Mouse (Mus musculus): ENCODE results near the gene Gm17359.
"Not testable (repeated sequence)": the region's sequence is repeated elsewhere in the genome, so short reads cannot be mapped to it uniquely, and the experiment has no call there.

Gene Gm17359

DNA sequence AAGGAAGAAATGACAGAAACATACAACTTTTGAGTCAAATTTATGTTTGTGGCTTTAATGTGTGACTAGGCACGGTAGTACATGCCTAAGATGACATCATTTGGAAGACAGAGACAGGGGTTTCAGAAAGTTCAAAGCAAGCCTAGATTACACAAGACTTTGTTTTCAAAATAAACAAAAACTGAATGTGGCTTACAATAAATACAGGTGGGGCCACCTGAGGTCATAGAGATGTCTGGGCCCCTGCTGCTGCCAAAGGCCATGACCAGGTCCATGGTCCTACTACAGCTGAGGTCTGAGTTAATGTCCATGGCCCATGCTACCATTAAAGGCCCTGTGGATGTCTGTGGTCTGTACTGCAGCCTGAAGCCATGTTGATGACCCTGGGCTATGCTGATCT, 77.0 kb downstream of the Gm17359 start:
- DNase-seq (ENCODE audit: low read depth in 1 of 2, low spot score in 2 of 2): no peak

DNA sequence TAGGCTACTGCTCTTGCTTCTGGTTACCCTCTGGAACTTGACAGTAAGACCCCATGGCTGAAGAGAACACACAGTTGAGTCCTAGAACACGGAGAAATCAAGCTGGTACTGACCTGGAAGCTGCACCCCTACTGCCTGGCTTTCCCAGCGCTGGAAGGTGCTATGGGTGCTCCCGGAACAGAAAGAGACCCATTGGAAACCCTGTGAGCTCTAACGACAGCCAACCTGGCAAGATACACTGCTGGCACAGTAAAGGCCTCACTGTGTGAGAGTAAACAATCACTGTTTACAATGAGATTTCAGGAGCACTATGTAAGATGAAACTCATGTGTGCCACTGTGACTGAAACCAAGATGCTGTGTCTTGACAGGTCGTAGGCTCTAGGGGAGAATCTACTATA, 78.6 kb downstream of the Gm17359 start:
- DNase-seq (ENCODE audit: low read depth in 1 of 2, low spot score in 2 of 2): no peak

DNA sequence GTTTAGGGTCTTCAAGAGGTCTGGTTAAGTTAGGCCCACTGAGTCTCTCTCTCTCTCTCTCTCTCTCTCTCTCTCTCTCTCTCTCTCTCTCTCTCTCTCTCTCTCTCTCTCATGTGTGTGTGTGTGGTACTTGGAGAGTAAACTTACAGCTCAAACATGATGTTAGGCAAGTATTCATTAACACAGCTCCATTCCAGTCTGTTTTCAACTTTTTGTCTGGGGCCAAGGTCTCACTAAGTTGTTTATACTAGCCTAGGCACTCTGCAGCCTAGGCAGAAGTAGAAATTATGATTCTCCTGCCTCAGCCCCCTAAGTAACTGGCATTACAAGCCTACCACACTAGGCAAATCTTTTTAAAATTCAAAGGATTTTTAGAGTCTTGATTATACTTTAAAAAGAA, 79.5 kb downstream of the Gm17359 start:
- no peak for DNase-seq (ENCODE audit: low read depth in 1 of 2, low spot score in 2 of 2)

DNA sequence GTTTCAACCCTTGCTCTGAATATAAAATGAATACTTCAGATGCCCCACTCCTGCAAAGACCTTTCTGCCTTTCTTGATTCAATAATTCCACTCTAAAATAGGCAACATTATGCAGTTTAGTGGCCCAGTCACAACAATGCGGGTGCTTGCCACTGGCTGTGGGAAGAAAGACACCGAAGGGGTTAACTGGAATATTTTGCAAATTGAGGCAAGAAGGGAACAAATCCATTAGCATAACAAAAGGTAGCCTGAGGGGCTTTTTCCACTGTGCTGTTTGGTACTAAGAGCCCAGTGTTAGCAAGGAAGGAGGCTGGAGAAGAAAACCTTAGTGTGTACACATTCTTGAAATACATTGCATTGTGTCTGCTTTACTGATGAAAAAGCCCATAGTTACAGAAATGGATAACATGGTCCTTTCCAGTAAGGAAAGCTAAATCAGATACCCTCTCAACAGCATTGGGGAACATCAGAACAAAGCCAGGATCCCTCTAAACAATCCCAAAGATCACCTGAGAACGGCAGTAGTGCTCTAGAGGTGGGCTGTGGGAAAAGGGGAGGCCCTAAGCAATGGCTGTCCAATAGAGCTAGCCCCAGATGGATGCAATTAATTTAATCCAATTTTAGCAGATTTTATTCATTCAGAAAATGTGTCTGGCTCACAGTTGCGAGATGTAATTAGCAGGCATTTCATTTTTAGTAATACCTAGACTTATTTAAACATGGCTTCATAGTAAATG, 80.7 kb downstream of the Gm17359 start:
- DNase-seq (ENCODE audit: low read depth in 1 of 2, low spot score in 2 of 2): no peak

DNA sequence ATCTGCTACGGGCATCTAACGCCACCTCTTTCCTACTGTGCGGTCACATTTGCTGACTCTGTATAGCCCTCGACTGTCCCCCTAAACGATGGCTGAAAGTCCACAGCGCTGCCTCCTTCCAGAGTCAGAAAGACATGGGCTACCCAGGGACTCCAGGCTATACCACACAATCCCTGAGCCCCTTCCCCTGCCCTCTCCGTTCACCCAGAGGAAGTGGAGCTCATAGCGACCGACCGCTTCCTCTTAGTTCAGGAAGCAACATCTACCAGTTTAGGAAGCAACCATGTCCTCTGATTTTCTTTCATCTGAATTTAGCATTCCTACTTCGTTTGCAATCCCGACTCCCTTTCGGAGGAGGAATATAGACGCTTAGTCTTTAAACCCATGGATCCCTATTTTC, 82.5 kb downstream of the Gm17359 start:
- no peak for DNase-seq (ENCODE audit: low read depth in 1 of 2, low spot score in 2 of 2)

DNA sequence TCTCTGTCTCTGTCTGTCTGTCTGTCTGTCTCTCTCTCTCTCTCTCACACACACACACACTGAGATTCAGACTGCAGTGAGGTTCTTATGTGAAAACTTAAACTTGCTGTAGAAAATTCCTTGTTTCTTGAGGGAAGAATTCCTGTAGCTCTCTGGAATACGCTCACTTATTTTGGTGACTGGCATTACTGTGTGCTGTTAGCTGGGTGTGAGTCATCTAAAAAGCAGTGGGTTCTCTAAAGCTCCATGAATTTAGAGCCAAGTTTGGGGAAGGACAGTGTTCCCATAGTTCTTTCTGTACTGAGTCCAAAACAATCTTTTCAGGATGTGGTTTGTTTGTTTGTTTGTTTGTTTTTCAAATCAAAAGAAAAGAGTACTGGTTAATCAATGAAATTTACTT, 89.0 kb downstream of the Gm17359 start:
- DNase-seq (ENCODE audit: low read depth in 1 of 2, low spot score in 2 of 2): no peak

DNA sequence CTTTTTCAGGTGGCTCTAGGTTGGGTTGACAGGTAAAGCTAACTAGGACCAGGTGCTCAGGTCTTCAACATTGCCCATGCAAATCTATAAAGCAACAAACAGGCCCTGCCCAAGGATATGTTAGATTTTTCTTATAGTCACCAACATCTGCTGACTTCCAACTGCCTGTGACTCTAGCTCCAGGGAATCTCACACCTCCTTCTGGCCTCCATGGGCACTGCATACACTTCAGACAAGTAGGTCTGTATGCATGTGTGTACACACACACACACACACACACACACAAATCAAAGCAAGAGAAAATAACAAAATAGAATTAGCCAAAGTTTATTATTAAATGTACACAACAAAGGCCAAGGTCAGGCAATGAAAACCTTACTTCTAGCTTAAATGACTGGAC, 97.1 kb downstream of the Gm17359 start:
- DNase-seq (ENCODE audit: low read depth in 1 of 2, low spot score in 2 of 2): no peak

DNA sequence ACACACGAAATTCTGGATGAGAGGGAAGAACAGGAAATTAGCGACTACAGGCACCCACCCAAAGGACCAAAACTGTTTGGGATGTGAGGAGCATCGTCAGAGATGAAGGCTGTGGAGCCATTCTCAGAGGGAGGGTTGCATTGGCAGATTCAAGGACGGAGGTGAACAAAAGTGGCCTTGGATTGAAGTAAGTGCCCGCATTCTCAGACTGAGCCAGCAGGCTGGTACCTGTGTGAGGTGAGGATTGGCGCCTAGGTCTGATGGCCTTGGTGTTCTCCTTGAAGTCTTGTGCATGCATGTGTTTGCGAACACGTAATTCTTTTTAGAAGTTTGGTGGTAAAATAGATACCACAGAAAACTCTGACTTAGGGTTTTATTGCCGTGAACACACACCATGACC, 98.0 kb downstream of the Gm17359 start:
- DNase-seq (ENCODE audit: low read depth in 1 of 2, low spot score in 2 of 2): no peak

DNA sequence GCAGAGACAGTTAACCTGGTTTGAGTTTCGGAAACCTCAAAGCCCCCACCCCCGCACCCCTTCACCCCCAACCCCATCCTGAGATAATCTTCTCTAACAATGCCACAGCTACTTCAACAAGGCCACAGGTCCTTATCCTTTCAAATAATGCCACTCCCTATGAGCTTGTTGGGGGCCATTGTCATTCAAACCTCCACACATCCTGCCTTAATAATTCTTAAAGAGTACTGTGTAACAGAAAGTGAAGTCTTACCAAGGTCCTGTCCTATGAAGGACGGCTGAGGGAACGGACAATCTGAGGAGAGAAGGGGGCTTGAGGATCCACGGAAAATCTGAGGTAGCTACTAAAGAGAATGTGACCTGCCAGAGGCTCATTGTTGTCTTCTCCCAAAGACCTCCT, 98.5 kb downstream of the Gm17359 start:
- DNase-seq (ENCODE audit: low read depth in 1 of 2, low spot score in 2 of 2): no peak

DNA sequence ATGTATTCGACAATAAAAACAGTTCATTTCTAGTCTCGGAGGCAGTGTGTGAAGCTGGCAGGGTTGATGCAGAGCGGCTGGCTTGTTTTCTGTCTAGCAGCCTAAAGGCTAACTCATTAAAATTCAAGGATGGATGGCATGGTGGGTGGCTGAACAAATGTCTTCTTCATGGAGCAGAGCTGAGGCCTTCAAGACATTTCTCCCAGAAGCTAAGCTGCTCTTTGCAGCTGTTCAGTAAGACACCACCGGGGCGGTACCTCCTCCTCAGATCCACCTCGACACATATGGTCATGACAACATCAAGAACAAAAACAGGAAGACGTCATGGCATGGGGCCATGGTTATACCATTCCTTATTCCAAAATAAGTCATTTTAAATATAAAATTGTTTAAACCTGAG, 99.7 kb downstream of the Gm17359 start:
- no peak for DNase-seq (ENCODE audit: low read depth in 1 of 2, low spot score in 2 of 2)

DNA sequence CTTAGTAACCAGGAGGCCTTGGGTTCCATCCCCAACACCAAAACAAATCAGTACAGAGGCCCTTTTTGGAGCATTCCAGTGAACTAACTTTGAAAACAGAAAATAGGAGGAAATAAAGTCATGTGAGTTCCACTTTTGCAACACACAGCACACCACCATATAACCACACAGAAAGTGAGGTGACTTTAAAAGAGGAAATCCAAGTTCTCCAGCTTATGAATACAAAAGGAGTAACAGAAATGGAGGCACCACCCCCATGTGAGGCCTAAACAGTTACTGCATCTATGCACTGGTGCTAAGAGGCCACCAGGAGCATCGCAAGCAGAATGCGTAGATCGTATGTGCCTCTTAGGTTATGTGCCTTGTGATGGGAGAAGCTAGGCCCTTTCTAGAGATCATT, 101.8 kb downstream of the Gm17359 start:
- peak; percentile 26 to 35 for DNase-seq (ENCODE audit: low read depth in 1 of 2, low spot score in 2 of 2)

DNA sequence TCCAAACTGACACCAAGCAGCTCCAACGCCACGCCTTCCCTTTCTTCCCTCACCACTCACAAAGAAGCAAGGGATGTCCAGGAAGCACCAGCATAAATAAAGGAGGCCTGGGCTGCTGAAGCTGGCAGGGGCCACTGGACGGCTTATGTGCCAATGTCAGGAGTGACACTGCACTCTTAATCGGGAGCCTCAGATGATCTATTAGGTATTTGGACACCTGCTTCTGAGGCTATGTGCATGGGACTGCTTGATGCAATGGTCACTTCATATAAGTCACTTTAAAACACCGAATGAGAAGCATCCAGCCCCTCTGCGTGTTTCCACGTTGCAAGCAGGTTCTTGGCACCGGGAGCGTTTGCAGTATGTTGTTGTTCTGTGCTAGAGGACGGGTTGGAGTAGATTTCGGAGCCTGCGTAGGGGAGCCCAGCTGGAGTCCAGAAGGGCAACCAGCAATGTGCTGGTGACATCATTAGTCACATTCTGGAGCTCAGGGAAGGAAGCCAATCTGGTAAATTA, 104.6 kb downstream of the Gm17359 start:
- DNase-seq (ENCODE audit: low read depth in 1 of 2, low spot score in 2 of 2): no peak

DNA sequence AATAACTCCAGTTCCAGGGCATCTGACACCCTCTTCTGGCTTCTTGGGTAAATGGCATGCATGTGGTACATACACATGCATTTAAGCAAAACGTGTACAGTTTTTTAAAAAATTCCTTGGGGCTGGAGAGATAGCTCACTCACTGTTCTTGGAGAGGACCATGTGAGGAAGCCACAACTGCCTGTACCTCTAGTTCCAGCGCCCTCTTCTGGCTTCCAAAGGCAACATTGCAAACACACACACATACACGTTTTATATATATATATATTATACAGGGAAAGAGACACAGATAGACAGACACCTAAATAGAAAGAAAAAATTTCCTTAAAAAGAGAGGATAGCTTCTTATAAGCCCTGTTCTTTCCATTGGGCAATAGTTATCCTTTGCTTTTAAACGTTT, 107.4 kb downstream of the Gm17359 start:
- DNase-seq (ENCODE audit: low read depth in 1 of 2, low spot score in 2 of 2): no peak

DNA sequence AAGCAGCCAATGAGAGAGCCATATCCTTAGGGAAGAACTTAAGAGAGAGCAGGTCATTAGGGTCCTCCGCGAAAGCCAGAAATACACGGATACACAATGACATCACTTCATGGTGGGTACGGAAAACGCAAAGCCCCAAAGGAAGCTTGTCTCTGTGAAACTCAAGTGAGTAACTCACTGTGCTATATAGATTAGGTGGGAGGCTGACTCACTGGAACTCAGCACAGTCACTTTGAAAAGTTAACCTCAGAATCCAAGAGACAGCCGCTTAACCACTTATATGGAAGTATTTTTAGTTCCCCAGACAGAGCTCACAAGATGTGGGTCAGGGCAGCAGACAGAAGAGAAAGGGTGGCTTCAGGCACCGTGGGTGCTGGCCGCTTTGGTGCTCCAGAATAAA, 108.6 kb downstream of the Gm17359 start:
- no peak for DNase-seq (ENCODE audit: low read depth in 1 of 2, low spot score in 2 of 2)

DNA sequence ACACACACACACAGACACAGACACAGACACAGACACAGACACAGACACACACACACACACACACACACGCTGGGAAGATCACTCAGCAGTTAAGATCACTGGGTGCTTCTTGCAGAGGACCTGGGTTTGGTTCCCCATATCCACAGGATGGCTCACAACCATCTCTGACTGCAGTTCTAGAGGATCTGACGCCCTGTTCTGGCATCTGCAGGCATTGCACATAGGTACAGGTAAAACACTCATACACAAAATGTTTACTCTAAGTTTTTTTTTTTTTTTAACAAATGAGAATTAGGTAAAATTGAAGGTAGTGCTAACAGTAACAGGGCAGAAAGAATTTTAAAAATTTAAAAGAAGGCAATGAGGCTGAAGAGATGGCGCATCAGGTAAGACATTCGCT, 109.7 kb downstream of the Gm17359 start:
- no peak for DNase-seq (ENCODE audit: low read depth in 1 of 2, low spot score in 2 of 2)

DNA sequence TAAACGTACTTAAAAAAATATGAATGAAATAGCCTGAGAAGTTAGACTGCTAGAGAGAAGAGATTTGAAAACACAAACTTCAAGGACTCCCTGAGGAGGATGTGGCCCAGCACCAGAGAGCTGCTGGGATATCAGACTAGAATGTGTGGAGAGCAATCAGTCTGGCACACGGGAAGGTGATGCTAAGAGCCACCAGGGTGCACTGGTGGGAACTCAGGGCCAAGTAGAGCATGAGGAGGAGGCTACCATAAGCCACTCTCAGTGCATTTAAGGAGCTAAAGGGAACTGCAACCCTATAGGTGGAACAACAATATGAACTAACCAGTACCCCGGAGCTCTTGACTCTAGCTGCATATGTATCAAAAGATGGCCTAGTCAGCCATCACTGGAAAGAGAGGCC, 110.2 kb downstream of the Gm17359 start:
- DNase-seq (ENCODE audit: low read depth in 1 of 2, low spot score in 2 of 2): not testable (repeated sequence)

DNA sequence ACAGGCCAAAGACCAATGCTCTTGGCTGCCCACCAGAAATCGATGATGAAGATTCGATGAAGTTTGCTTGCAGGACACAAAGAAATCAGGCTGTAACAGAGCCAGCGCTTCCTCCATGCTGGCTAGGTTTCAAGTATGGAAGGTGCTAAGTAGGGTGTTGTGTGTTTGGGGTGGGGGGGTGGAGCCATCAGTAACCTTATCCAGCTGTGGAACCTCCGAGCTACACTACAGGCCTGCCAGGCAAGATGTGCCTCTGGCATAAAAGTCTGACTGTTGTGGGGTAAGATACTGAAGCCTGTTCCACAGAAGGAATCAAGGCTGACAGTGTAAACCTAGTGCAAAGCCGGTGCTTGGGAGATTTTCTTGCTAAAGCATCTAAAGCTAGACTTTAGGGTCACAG, 112.0 kb downstream of the Gm17359 start:
- no peak for DNase-seq (ENCODE audit: low read depth in 1 of 2, low spot score in 2 of 2)

DNA sequence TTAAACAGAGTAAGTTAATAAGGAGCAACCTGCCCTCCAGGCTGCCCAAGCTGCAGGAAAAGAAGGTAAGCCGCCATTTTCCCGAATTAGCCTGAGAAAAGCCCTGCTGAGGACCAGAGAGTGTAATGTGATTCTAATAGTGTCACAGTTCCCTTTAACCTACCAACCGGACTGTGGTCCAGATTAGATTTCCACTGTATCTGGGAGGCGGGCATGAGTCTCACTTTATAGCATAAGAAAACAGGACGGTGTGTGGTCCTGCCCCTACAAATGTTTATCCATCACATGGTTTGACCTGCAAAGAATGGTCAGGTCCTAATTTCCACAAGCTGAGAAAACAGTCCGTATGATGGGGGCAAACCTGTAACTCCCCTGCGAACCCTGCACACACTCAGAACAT, 112.9 kb downstream of the Gm17359 start:
- DNase-seq (ENCODE audit: low read depth in 1 of 2, low spot score in 2 of 2): no peak

DNA sequence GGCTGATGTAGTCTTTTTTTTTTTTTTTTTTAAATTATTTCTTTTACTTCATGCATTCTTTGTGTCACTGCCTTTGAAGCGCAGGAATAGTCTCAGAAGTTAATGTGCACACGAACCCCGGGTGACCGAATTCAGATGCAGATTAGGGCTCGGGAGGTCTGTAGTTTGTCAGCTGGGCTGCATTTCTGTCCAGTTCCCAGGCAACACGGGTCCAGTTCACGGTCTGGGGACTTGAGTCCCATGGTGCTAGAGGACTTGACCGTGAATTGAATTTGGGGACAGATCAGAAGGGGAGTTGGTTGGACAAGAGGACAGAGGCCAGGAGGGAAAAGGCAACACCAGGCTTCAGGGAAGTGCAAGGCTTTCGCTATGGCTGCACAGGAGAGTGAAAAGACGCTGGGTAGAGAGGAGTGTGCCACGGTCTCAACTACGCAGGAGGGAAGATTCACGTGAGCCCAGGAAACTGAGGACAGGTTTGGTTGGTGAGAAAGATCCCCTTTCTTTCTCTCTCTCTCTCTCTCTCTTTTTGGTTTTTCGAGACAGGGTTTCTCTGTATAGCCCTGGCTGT, 116.3 kb downstream of the Gm17359 start:
- no peak for DNase-seq (ENCODE audit: low read depth in 1 of 2, low spot score in 2 of 2)

DNA sequence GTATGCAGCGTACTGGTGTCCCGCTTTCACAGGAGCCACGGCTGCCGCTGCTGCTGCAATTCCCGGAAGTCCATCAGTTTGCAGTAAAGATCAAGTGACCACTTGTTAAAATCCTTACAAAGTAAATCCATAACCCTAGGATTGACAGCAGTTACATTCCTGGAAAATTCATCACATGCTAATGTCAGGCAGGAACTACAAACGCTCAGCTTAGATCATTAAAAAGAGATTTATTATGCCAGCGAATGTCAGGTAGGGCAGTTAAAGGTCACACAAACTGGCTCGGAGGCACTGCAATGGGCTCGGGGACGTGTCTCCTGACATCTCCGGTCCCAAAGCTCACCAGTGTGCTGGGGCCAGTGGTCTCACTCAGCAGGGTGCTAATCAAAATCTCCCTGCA, 119.3 kb downstream of the Gm17359 start:
- DNase-seq (ENCODE audit: low read depth in 1 of 2, low spot score in 2 of 2): no peak

DNA sequence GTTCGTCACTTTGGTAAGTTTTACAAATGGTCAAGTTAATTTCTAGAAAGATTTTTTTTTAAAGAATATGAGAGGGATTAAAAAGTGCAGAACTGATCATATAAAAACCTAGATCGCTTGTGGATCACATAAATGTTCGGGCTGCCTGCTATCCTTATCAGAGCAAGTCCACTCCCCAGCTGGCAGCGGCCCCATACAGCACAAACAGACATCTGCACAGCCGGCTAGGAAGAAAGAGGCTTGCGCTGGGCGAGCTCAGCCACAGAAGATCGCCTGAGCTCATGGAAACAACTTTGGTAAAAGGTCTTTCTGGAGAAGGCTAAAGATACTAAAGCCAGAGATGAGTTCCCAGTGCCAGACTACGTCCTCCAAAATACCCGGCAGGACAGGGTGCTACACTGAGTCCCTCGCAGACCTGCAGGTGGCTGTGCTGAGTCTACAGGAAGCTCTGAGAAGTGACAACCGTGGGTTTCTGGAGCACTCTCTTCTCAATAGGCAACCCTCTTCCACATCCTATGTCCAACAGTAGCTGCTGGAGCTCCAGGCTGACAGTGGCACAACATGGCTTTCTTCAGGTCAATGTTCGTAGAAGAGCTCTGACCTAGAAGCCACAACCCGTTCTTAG, 122.3 kb downstream of the Gm17359 start:
- no peak for DNase-seq (ENCODE audit: low read depth in 1 of 2, low spot score in 2 of 2)

DNA sequence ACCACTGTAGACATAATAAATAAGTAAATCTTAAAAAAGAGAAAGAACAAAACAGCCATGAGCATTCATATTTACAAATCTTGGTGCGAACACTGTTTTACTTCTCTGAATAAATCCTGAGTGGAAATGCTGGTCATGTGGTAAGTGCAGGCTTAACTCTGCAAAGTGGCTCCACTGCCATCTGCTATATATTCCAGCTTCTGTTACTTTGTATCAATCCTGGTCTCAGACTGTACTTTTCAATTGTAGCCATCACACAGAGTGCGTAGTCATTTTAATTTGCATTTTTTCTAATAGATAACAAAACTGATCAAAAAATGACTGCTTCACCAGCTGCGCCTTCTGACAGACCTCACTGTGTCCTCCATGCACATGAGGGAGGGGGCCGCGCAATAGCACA, 133.0 kb downstream of the Gm17359 start:
- no peak for DNase-seq (ENCODE audit: low read depth in 1 of 2, low spot score in 2 of 2)

DNA sequence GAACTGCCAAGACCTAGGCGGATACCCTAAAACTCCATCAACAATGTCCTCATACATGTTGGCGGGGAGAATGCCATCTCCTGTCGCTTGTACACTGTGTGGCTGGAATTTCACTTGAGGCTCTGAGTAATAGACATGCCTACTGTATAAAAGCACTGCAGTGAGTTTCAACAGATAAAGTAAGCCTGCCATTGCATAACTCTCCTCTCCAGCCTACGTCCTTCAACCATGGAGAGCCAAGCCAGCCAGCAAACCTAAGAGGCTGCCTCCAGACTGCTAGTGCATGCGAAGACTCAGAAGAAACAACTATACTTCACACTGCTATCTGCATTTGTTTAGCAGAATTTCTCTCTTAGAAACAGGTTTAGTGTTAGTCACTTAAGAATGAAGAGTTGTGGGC, 135.9 kb downstream of the Gm17359 start:
- DNase-seq (ENCODE audit: low read depth in 1 of 2, low spot score in 2 of 2): no peak

Data from monocyte, adult 2 months (primary cell).